Comparison of ENCODE assay signal across 8 mouse cellular contexts in genomic region chr5:142814161-142814651, GRCm38 (mm10). TPM values are rescaled to one million over a fixed set of nuclear protein-coding genes. Genes with fewer than 3 reads are reported as not detected.
DNase-seq lines count a peak whose midpoint lies in the region; ATAC-seq and TF ChIP-seq lines count a peak whose summit lies in the region.

No protein-coding gene starts in this region.

- no peak for TF ChIP-seq POLR2A in bone marrow macrophage, adult 2 months (IDR thresholded peaks at IDR 0.05; ENCODE audit: borderline replicate concordance, low read depth, low read length)

- peak overlapping the region; percentile 49 for H3K9ac ChIP-seq in liver, embryonic 15.5 days
- H3K9ac ChIP-seq in neural tube, embryonic 14.5 days (replicated peaks; ENCODE audit: low read depth, low read length): peak overlapping the region; percentile 100

- peak; percentile 47 for DNase-seq in ovary, postnatal 36 days (ENCODE audit: low spot score)
- no peak for DNase-seq in ovary, postnatal 14 days (ENCODE audit: low spot score)
- peak; percentile 75 for DNase-seq in gastrocnemius, adult 2 months
- DNase-seq in induced T-regulatory cell, adult 2 months (ENCODE audit: low read depth): peak; percentile 21
- DNase-seq in c-Kit-positive CD71-positive TER-119-positive erythroid progenitor cells, embryonic 14.5 days (ENCODE audit: low spot score): no peak

- intact Hi-C loops in gastrocnemius, adult 2 months (cut with DNase I): no loop called here

- H3K36me3 ChIP-seq in liver, embryonic 15.5 days (replicated peaks): no peaks in the 10 kb centered on the region
- H3K36me3 ChIP-seq in neural tube, embryonic 14.5 days (ENCODE audit: control insufficient read depth, insufficient read depth, low read length): peaks cover 5% of the 10 kb centered on the region

- H3K4me3 ChIP-seq in bone marrow macrophage, adult 2 months (ENCODE audit: insufficient read depth, low read length): peak overlapping the region; percentile 94
- H3K4me3 ChIP-seq in gastrocnemius, adult 2 months: peak overlapping the region; percentile 99
- peak overlapping the region; percentile 63 for H3K4me3 ChIP-seq in liver, embryonic 15.5 days (replicated peaks)
- peak overlapping the region; percentile 98 for H3K4me3 ChIP-seq in neural tube, embryonic 14.5 days (ENCODE audit: low read depth, low read length)

- H3K4me2 ChIP-seq in liver, embryonic 15.5 days: peak overlapping the region; percentile 68
- peak overlapping the region; percentile 99 for H3K4me2 ChIP-seq in neural tube, embryonic 14.5 days (ENCODE audit: low read depth, low read length)

- 0 out of 2 replicates have a peak overlapping the region, but pooled peaks have one; percentile 100 for H3K27ac ChIP-seq in bone marrow macrophage, adult 2 months (ENCODE audit: insufficient read depth, low read depth, low read length)
- peak overlapping the region; percentile 100 for H3K27ac ChIP-seq in gastrocnemius, adult 2 months
- no peak overlapping the region for H3K27ac ChIP-seq in liver, embryonic 15.5 days (replicated peaks)
- H3K27ac ChIP-seq in neural tube, embryonic 14.5 days (ENCODE audit: low read depth, low read length): peak overlapping the region; percentile 100

- WGBS in liver, embryonic 15.5 days (ENCODE audit: insufficient replicate concordance): under 1% methylated on average over 22 of the region's 22 CpGs
- 1% methylated on average over 22 of the region's 22 CpGs for WGBS in neural tube, embryonic 14.5 days

- H3K9me3 ChIP-seq in liver, embryonic 15.5 days (replicated peaks): no peaks in the 10 kb centered on the region
- no peaks in the 10 kb centered on the region for H3K9me3 ChIP-seq in neural tube, embryonic 14.5 days (ENCODE audit: control insufficient read depth, low read length)

- no peak for ATAC-seq in liver, embryonic 15.5 days (ENCODE audit: insufficient read depth)
- ATAC-seq in neural tube, embryonic 14.5 days (ENCODE audit: low read depth): no peak

- H3K4me1 ChIP-seq in bone marrow macrophage, adult 2 months (ENCODE audit: control insufficient read depth, insufficient read depth, low read length): peaks cover 14% of the 10 kb centered on the region
- peaks cover 59% of the 10 kb centered on the region for H3K4me1 ChIP-seq in liver, embryonic 15.5 days (replicated peaks)
- peaks cover 38% of the 10 kb centered on the region for H3K4me1 ChIP-seq in neural tube, embryonic 14.5 days (ENCODE audit: control insufficient read depth, insufficient read depth, low read length)

- H3K27me3 ChIP-seq in liver, embryonic 15.5 days: peaks cover 100% of the 10 kb centered on the region
- peaks cover 4% of the 10 kb centered on the region; the same call in 1 of the 2 replicates for H3K27me3 ChIP-seq in neural tube, embryonic 14.5 days (ENCODE audit: control insufficient read depth, insufficient read depth, low read length)

- TF ChIP-seq CTCF in bone marrow macrophage, adult 2 months (IDR thresholded peaks at IDR 0.05; ENCODE audit: low read depth, low read length): no peak
- no peak for TF ChIP-seq CTCF in gastrocnemius, adult 2 months (IDR thresholded peaks at IDR 0.05)

RNA-seq across cellular contexts. Expression of gene Tnrc18, which starts 3.3 kb away (rescaled TPM):
- polyA plus RNA-seq in bone marrow macrophage, adult 2 months (2012; ENCODE audit: insufficient read depth, insufficient read length, missing spikeins): 57.3 and 64.5 TPM in 2 replicates
- total RNA-seq in gastrocnemius, adult 2 months (2021): 10 to 100 TPM; 31.5 to 32.0 TPM
- polyA plus RNA-seq in liver, embryonic 15.5 days (2015; fragmentation: Nextera tagmentation; extraction: Ambion mirVana): 3.4 and 3.7 TPM in 2 replicates
- 36.4 and 39.9 TPM in 2 replicates for polyA plus RNA-seq in neural tube, embryonic 14.5 days (2014; fragmentation: Nextera tagmentation; extraction: Ambion mirVana)

Comparison
In these comparisons a context has a peak if more than half of its experiments do, and no peak if none do; other contexts are left out.
1. DNase-seq: peak in ovary, postnatal 36 days (single experiment), gastrocnemius, adult 2 months (single experiment) and induced T-regulatory cell, adult 2 months (single experiment); none in ovary, postnatal 14 days (single experiment) and c-Kit-positive CD71-positive TER-119-positive erythroid progenitor cells, embryonic 14.5 days (single experiment).
2. Peak in every context shown above with its lines, with median percentiles within 50 percentile points of each other: H3K4me3 ChIP-seq.